Mouse (Mus musculus): ENCODE results near the gene Olfr213. TPM values are rescaled to one million over a fixed set of nuclear protein-coding genes. Genes with fewer than 3 reads are reported as not detected.
"Not testable (repeated sequence)": the region's sequence is repeated elsewhere in the genome, so short reads cannot be mapped to it uniquely, and the experiment has no call there.

Gene Olfr213
- not detected in 2 replicates for polyA plus RNA-seq (2015; fragmentation: Nextera tagmentation; extraction: Ambion mirVana)

DNA sequence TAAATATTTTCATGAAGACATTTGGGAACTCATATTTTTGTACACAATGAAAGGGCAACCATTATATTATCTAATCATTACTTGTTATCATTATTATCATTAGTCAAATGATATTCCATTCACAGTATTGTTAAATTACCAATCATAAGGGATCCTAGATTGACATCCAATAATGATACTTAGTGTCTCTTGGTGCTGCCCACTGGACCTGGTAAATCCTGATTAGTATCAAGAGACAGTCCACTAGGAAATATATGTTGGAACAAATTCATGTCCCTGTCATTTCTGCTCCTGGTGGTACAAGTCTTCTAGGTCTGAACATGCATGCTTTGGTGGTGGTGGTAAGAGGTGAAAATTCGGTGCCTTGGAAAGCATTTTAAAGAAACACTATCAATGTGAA, at the start of gene Olfr213:
TSS of gene Olfr213 (plus strand) at position 301 of the 400 bp plus-strand sequence.
- Histone ChIP-seq H3K9me3 (replicated peaks) (no peaks in the 10 kb centered on the region), H3K27ac (replicated peaks) (no peak within 1 kb of the TSS), H3K4me2 (replicated peaks) (no peak within 1 kb of the TSS), H3K9ac (no peak within 1 kb of the TSS), H3K4me3 (replicated peaks) (no peak within 1 kb of the TSS), H3K36me3 (no peaks in the 10 kb centered on the region), H3K27me3 (no peaks in the 10 kb centered on the region), H3K4me1 (no peaks in the 10 kb centered on the region)
- WGBS, result 85% methylated on average over 1 of the region's 1 CpGs
- no peak for ATAC-seq (ENCODE audit: insufficient number of reproducible peaks, low FRiP score, low TSS enrichment, low read depth)

DNA sequence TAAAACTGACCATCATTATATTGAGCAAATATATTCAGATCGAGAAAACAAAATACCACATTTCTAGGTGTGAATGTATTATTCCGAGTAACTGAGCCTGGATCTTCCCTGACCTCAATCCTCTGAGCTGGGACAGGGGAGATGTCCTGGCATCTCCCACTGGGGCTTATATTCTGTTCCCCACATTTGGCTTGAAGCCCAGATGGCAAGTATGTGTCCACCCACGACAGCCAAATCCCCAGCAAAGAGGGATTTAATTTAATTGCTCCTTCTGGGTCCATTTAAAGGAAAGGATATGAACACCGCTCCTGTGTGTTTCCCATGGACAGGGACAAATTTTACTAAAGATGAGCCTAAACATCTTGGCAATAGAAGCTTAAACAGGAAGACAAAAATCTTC, 49.5 kb upstream of the Olfr213 start, which contains the start of gene Olfr211:
TSS of gene Olfr211 (plus strand) at position 301 of the 400 bp plus-strand sequence.
- no peak for ATAC-seq (ENCODE audit: insufficient number of reproducible peaks, low FRiP score, low TSS enrichment, low read depth)
- 64% methylated on average over 4 of the region's 4 CpGs for WGBS

DNA sequence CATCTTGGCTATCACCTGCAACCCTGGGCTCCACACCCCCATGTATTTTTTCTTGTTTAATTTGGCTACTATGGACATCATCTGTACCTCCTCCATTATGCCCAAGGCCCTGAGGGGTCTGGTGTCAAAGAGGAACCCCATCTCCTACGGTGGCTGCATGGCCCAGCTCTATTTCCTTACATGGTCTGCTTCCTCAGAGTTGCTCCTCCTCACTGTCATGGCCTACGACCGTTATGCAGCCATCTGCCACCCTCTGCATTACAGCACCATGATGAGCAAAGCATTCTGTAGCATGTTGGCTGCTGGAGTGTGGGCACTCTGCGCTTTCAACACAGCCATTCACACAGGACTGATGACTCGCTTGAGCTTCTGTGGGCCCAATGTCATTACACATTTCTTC, 44.5 kb upstream of the Olfr213 start:
- ATAC-seq (ENCODE audit: insufficient number of reproducible peaks, low FRiP score, low TSS enrichment, low read depth), result no peak
- WGBS, result 77% methylated on average over 5 of the region's 5 CpGs
- no peaks in the 10 kb centered on the region for H3K27me3 ChIP-seq
- H3K27ac ChIP-seq (replicated peaks), result no peak overlapping the region
- H3K4me2 ChIP-seq (replicated peaks), result no peak overlapping the region
- H3K9me3 ChIP-seq (replicated peaks), result no peaks in the 10 kb centered on the region
- H3K9ac ChIP-seq, result no peak overlapping the region
- no peaks in the 10 kb centered on the region for H3K36me3 ChIP-seq
- no peaks in the 10 kb centered on the region for H3K4me1 ChIP-seq
- no peak overlapping the region for H3K4me3 ChIP-seq (replicated peaks)

More for the DNA sequence above, 49.5 kb upstream of the Olfr213 start, which contains the start of gene Olfr211:
- no peaks in the 10 kb centered on the region for H3K9me3 ChIP-seq (replicated peaks)
- H3K27me3 ChIP-seq, result no peaks in the 10 kb centered on the region
- H3K27ac ChIP-seq (replicated peaks), result no peak within 1 kb of the TSS
- H3K9ac ChIP-seq, result no peak within 1 kb of the TSS
- no peaks in the 10 kb centered on the region for H3K4me1 ChIP-seq
- no peak within 1 kb of the TSS for H3K4me2 ChIP-seq (replicated peaks)
- no peaks in the 10 kb centered on the region for H3K36me3 ChIP-seq
- H3K4me3 ChIP-seq (replicated peaks), result no peak within 1 kb of the TSS

DNA sequence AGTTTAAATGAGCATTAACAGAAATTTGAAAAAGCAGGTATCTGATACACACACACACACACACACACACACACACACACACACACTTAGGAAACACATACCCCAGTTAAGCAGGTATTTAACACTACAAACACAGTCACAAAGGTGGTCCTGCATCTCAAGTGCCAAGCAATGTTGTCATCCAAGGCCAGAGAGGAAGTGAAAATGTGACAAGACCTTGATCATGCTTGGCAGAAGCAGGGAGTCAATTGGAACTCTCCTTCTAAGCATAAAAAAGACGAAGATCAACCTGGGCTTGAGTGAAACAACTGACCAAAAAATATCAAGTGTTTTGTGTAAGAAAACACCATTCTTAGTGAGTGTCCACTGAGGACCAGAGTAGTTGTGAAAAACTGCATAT, 42.3 kb upstream of the Olfr213 start:
- no peak overlapping the region for H3K4me3 ChIP-seq (replicated peaks)
- no peaks in the 10 kb centered on the region; the same call in 1 of the 2 replicates for H3K9me3 ChIP-seq (replicated peaks)
- no peaks in the 10 kb centered on the region for H3K4me1 ChIP-seq
- H3K9ac ChIP-seq, result no peak overlapping the region
- no peaks in the 10 kb centered on the region for H3K27me3 ChIP-seq
- no peak overlapping the region for H3K4me2 ChIP-seq (replicated peaks)
- H3K36me3 ChIP-seq, result no peaks in the 10 kb centered on the region
- H3K27ac ChIP-seq (replicated peaks), result no peak overlapping the region
- ATAC-seq (ENCODE audit: insufficient number of reproducible peaks, low FRiP score, low TSS enrichment, low read depth), result no peak
- 63% methylated on average over 1 of the region's 1 CpGs for WGBS

DNA sequence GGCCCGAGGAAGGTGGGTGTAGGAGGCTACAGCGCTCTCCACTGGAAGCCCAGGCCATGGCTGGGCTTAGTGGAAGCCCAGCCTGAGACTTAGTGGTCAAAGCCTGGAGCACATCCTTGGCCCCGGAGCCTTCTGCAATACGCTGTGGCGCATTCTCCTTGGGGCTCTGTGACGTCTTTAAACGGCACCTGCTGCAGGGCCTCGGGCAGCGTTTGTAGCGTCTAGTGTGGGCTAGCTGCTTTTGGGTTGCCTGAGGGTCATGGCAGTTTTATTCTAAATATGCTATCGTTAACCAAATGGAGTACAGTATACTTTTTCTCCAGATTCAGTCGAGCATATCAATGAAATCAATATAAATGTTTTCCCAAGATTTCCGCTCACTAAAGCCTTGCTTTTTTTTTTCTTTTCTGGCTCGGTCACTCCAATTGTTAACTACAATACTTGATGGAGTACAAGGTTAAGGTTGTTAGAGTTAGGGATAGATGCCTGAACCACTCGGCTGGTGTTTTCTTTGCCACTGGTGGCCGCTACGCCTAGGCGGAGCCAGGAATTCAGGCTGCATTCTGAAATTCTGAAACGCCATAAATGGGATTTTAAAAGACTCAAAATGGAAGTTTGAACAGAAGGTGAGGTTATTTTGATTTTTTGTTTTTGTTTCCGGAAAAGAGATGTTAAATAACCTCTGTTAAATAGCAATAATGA, 31.8 kb upstream of the Olfr213 start, which contains the start of gene Olfr212:
TSS of gene Olfr212 (plus strand) at position 215 of the 702 bp plus-strand sequence.
- not testable (repeated sequence) for H3K27me3 ChIP-seq; H3K4me1 ChIP-seq; H3K36me3 ChIP-seq; H3K9me3 ChIP-seq (replicated peaks); H3K27ac ChIP-seq (replicated peaks); H3K4me3 ChIP-seq (replicated peaks); H3K4me2 ChIP-seq (replicated peaks); ATAC-seq (ENCODE audit: insufficient number of reproducible peaks, low FRiP score, low TSS enrichment, low read depth); H3K9ac ChIP-seq
- WGBS, result 91% methylated on average over 20 of the region's 20 CpGs

DNA sequence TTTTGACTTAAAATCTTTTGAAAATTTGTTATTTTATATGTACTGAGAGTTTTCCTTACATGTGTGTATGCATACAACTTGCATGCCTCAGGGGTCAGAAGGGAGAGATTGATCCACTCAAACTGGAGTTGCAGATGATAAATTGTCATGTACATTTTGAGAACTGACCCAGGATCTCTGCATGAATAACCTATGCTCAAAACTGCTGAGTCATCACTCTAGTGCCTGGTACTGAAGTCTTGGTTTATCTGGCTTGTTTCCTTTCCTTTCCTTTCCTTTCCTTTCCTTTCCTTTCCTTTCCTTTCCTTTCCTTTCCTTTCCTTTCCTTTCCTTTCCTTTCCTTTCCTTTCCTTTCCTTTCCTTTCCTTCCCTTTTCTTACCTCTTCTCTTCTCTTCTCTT, 23.4 kb upstream of the Olfr213 start:
- no peaks in the 10 kb centered on the region for H3K27me3 ChIP-seq
- H3K27ac ChIP-seq (replicated peaks), result no peak overlapping the region
- H3K4me1 ChIP-seq, result no peaks in the 10 kb centered on the region
- ATAC-seq (ENCODE audit: insufficient number of reproducible peaks, low FRiP score, low TSS enrichment, low read depth), result no peak
- H3K9me3 ChIP-seq (replicated peaks), result no peaks in the 10 kb centered on the region
- H3K9ac ChIP-seq, result no peak overlapping the region
- no peak overlapping the region for H3K4me2 ChIP-seq (replicated peaks)
- no peak overlapping the region for H3K4me3 ChIP-seq (replicated peaks)
- no peaks in the 10 kb centered on the region for H3K36me3 ChIP-seq

DNA sequence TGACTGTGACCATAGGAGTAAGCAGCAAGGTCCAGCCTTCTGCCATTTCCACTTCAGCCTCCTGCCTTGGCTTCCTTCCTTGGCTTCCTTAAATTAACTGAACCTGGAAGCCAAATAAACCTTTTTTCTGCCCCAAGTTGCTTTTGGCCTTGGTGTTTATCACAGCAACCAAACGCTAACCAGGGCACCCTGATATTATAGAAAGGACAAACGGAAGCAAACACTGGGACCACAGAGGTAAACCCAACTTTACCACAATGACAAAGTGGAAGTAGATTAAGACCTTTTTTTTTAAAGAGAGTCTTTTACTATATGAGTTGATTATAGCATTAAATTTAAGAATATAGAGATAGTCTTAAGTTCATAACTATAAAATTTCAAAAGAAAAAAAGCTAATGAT, 4.2 kb downstream of the Olfr213 start:
- Histone ChIP-seq H3K4me1 (no peaks in the 10 kb centered on the region), H3K36me3 (no peaks in the 10 kb centered on the region), H3K9ac (no peak overlapping the region), H3K27ac (replicated peaks) (no peak overlapping the region), H3K9me3 (replicated peaks) (no peaks in the 10 kb centered on the region), H3K4me2 (replicated peaks) (no peak overlapping the region), H3K4me3 (replicated peaks) (no peak overlapping the region), H3K27me3 (no peaks in the 10 kb centered on the region)
- ATAC-seq (ENCODE audit: insufficient number of reproducible peaks, low FRiP score, low TSS enrichment, low read depth), result no peak
- 85% methylated on average over 2 of the region's 2 CpGs for WGBS

DNA sequence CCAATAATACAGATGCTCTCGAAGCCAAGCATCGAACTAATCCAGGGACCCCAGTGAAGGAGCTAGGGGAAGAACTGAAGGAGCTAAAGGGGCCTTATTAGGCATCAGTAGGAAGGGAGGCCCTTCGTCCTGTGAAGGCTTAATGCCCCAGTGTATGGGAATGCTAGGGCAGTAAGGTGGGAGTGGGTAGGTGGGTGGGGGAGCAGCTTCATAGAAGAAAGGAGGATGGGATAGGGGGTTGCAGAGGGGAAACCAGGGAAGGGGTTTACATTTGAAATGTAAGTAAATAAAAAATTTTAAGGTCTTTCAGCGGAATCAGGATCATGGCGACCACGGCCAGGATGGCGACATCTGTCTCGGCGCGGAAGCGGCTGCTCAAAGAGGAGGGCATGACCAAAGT, 12.6 kb downstream of the Olfr213 start, which contains the start of gene Gm5580:
TSS of gene Gm5580 (plus strand) at position 301 of the 400 bp plus-strand sequence.
- 94% methylated on average over 11 of the region's 11 CpGs for WGBS
- not testable (repeated sequence) for H3K4me1 ChIP-seq; H3K4me2 ChIP-seq (replicated peaks); H3K9me3 ChIP-seq (replicated peaks); H3K27ac ChIP-seq (replicated peaks); H3K4me3 ChIP-seq (replicated peaks); H3K36me3 ChIP-seq; H3K9ac ChIP-seq; ATAC-seq (ENCODE audit: insufficient number of reproducible peaks, low FRiP score, low TSS enrichment, low read depth); H3K27me3 ChIP-seq

DNA sequence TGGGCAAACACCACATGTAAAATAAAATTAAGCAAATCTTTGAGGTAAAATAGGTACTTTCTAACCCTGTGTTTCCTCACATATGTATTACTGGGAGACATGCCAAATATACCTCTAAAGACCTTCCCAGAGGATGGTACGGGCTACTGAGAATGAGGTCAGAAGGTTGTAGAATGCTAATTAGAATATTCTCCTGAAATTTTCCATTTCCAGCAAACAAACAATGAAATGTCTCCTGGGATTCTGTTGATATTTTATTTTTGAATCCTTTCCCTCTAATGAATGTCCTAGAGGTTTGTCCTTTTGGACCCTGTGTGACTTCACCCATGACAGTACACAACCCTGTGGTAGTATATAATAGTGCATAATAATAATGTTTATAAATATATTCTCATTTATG, 15.7 kb downstream of the Olfr213 start, which contains the start of gene Olfr214:
TSS of gene Olfr214 (plus strand) at position 301 of the 400 bp plus-strand sequence.
- H3K4me1 ChIP-seq, result no peaks in the 10 kb centered on the region
- no peak for ATAC-seq (ENCODE audit: insufficient number of reproducible peaks, low FRiP score, low TSS enrichment, low read depth)
- 63% methylated on average over 1 of the region's 1 CpGs for WGBS
- H3K9ac ChIP-seq, result no peak within 1 kb of the TSS
- H3K9me3 ChIP-seq (replicated peaks), result no peaks in the 10 kb centered on the region
- no peak within 1 kb of the TSS for H3K4me2 ChIP-seq (replicated peaks)
- H3K36me3 ChIP-seq, result no peaks in the 10 kb centered on the region
- no peak within 1 kb of the TSS for H3K4me3 ChIP-seq (replicated peaks)
- no peak within 1 kb of the TSS for H3K27ac ChIP-seq (replicated peaks)
- no peaks in the 10 kb centered on the region for H3K27me3 ChIP-seq

DNA sequence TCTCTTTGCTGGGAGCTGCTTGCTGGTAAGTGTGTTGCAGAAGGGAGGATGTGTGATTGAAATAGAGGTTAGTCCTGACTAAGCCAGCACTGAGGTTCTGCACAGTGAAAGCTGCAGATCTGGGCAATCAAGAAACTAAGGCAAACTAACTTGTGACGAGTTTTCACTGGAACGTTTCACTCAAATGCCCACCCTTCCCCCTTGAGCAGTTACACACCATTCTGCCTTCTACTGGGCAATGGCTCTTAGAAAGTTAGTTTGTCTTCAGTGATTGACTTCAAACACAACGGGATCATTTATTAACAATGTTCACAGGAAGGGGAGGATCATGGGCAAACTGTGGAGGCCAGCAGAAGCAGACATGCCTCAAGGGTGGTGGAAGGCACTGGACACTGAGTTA, 16.7 kb downstream of the Olfr213 start:
- no peak overlapping the region for H3K4me3 ChIP-seq (replicated peaks)
- H3K9me3 ChIP-seq (replicated peaks), result no peaks in the 10 kb centered on the region
- ATAC-seq (ENCODE audit: insufficient number of reproducible peaks, low FRiP score, low TSS enrichment, low read depth), result no peak
- no peaks in the 10 kb centered on the region for H3K27me3 ChIP-seq
- no peak overlapping the region for H3K4me2 ChIP-seq (replicated peaks)
- H3K36me3 ChIP-seq, result no peaks in the 10 kb centered on the region
- H3K9ac ChIP-seq, result no peak overlapping the region
- H3K27ac ChIP-seq (replicated peaks), result no peak overlapping the region
- no peaks in the 10 kb centered on the region for H3K4me1 ChIP-seq
- WGBS, result 67% methylated on average over 3 of the region's 3 CpGs

DNA sequence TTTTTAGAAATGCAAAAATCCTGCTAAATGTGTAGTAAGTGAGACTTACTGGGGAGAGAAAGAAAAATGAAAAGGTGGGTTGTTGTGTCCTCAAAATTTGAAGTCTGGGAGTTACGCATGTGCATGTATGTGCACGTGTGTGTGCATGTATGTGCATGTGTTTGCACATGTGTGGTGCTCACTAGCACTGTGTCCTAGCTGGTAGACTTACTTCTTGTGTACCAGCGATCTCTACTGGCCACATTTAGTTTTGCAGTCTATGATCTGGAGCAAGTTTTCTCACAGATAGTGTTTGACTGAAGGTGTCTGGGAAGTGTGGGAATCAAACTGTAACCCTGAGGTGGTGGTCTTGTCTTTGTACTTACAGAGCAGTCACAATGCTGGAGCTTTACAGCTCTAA, 31.6 kb downstream of the Olfr213 start:
- Histone ChIP-seq H3K4me1 (no peaks in the 10 kb centered on the region), H3K4me2 (replicated peaks) (no peak overlapping the region), H3K9ac (no peak overlapping the region), H3K27me3 (no peaks in the 10 kb centered on the region), H3K36me3 (no peaks in the 10 kb centered on the region), H3K9me3 (replicated peaks) (no peaks in the 10 kb centered on the region), H3K4me3 (replicated peaks) (no peak overlapping the region), H3K27ac (replicated peaks) (no peak overlapping the region)
- WGBS, result 31% methylated on average over 3 of the region's 3 CpGs
- no peak for ATAC-seq (ENCODE audit: insufficient number of reproducible peaks, low FRiP score, low TSS enrichment, low read depth)

DNA sequence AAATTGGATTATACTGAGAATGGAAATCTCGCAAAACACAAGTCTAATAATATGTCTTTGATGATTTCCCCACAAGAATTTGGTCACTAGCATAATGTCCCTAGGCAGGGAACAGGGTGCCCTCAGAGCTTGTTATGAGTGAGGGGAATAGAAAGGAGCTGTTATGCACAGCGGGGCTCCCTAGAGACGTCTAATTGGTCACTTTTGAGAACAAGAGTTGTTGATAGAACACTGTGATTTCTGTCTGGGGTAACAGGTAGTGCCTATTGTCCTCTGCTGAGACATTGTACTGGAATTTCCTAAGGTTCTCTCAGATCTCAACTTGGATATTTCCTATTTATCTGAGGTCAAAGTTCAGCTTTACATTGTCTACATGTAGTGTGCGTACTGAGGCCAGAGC, 45.8 kb downstream of the Olfr213 start, which contains the start of gene Olfr215:
TSS of gene Olfr215 (minus strand) at position 101 of the 400 bp plus-strand sequence.
- ATAC-seq (ENCODE audit: insufficient number of reproducible peaks, low FRiP score, low TSS enrichment, low read depth), result no peak
- Histone ChIP-seq H3K9me3 (replicated peaks) (no peaks in the 10 kb centered on the region), H3K36me3 (no peaks in the 10 kb centered on the region), H3K9ac (no peak within 1 kb of the TSS), H3K4me3 (replicated peaks) (no peak within 1 kb of the TSS), H3K27me3 (no peaks in the 10 kb centered on the region), H3K27ac (replicated peaks) (no peak within 1 kb of the TSS), H3K4me2 (replicated peaks) (no peak within 1 kb of the TSS), H3K4me1 (no peaks in the 10 kb centered on the region)
- WGBS, result 58% methylated on average over 4 of the region's 4 CpGs

Data from embryonic facial prominence, embryonic 15.5 days (tissue).